In genomic region chr8:73233358-73234041, GRCm38 (mm10) we compare ENCODE assay signal across 9 mouse cellular contexts.
DNase-seq lines count a peak whose midpoint lies in the region; ATAC-seq lines count a peak whose summit lies in the region.
"Had no signal": no experiment of that assay in that cellular context is flagged by ENCODE, and none has a peak within 500 bp of the region (broad histone marks: within the 10 kb centered on the region; RNA-seq: fewer than 3 reads in every experiment).

No protein-coding gene starts in this region.

- H3K4me1 ChIP-seq in hindbrain, embryonic 12.5 days, result no peaks in the 10 kb centered on the region
- H3K4me1 ChIP-seq in neural tube, embryonic 14.5 days (ENCODE audit: control insufficient read depth, insufficient read depth, low read length), result no peaks in the 10 kb centered on the region

- DNase-seq in cerebellum, adult 11 months, result no peak
- DNase-seq in NIH3T3 (ENCODE audit: low read depth), result peak; percentile 86
- peak; percentile 68 for DNase-seq in embryo, embryonic 11 days
- DNase-seq in layer of hippocampus, postnatal 10 days (ENCODE audit: low spot score in 2 of 2), result peak; percentile 30 to 52
- DNase-seq in testis, postnatal 14 days (ENCODE audit: low spot score), result no peak

- H3K4me2 ChIP-seq in hindbrain, embryonic 12.5 days (replicated peaks), result no peak overlapping the region
- no peak overlapping the region for H3K4me2 ChIP-seq in neural tube, embryonic 14.5 days (ENCODE audit: low read depth, low read length)

- H3K27ac ChIP-seq in hindbrain, embryonic 12.5 days, result no peak overlapping the region
- H3K27ac ChIP-seq in neural tube, embryonic 14.5 days (ENCODE audit: low read depth, low read length), result no peak overlapping the region

- peak; percentile 77 for ATAC-seq in cerebellum, adult (ENCODE audit: insufficient number of reproducible peaks, low FRiP score, low TSS enrichment)
- ATAC-seq in hindbrain, embryonic 12.5 days (ENCODE audit: low FRiP score), result peak; percentile 69
- ATAC-seq in neural tube, embryonic 14.5 days (ENCODE audit: low read depth), result peak; percentile 75; the same call in 1 of the 2 replicates

- no peaks in the 10 kb centered on the region for H3K36me3 ChIP-seq in hindbrain, embryonic 12.5 days
- H3K36me3 ChIP-seq in neural tube, embryonic 14.5 days (ENCODE audit: control insufficient read depth, insufficient read depth, low read length), result no peaks in the 10 kb centered on the region

- no peak overlapping the region for H3K4me3 ChIP-seq in hindbrain, embryonic 12.5 days
- no peak overlapping the region for H3K4me3 ChIP-seq in neural tube, embryonic 14.5 days (ENCODE audit: low read depth, low read length)
- H3K4me3 ChIP-seq: erythroblast, embryonic 14.5 days had no signal

- 61% methylated on average over 6 of the region's 6 CpGs for WGBS in hindbrain, embryonic 12.5 days
- 52% methylated on average over 6 of the region's 6 CpGs for WGBS in neural tube, embryonic 14.5 days

- H3K9ac ChIP-seq in hindbrain, embryonic 12.5 days, result no peak overlapping the region
- no peak overlapping the region for H3K9ac ChIP-seq in neural tube, embryonic 14.5 days (replicated peaks; ENCODE audit: low read depth, low read length)

- H3K27me3 ChIP-seq in hindbrain, embryonic 12.5 days, result no peaks in the 10 kb centered on the region
- no peaks in the 10 kb centered on the region for H3K27me3 ChIP-seq in neural tube, embryonic 14.5 days (ENCODE audit: control insufficient read depth, insufficient read depth, low read length)

- no peaks in the 10 kb centered on the region for H3K9me3 ChIP-seq in hindbrain, embryonic 12.5 days (replicated peaks)
- H3K9me3 ChIP-seq in neural tube, embryonic 14.5 days (ENCODE audit: control insufficient read depth, low read length), result no peaks in the 10 kb centered on the region

Comparison
In these comparisons a context has a peak if more than half of its experiments do, and no peak if none do; other contexts are left out.
1. DNase-seq: peak in NIH3T3 (single experiment), embryo, embryonic 11 days (single experiment) and layer of hippocampus, postnatal 10 days (2 of 2); none in cerebellum, adult 11 months (single experiment) and testis, postnatal 14 days (single experiment).
2. Peak in every context shown above with its lines, with median percentiles within 50 percentile points of each other: ATAC-seq.